Mouse (Mus musculus) hindbrain, embryonic 12.5 days (tissue): ENCODE measurements around the gene Selenov. TPM values are rescaled to one million over a fixed set of nuclear protein-coding genes. Genes with fewer than 3 reads are reported as not detected.
A peak's percentile ranks its signal among the peaks of the same experiment; 100 is the strongest.

ENCODE experiments used
- ATAC-seq: fragments of 200-750 bp; cut with Nextera tagmentation; 2 replicates; pipeline ENCODE4 v1.8.0; 2017; ENCODE audit warnings: moderate TSS enrichment; ENCODE audit not compliant: low FRiP score
- H3K27ac ChIP-seq: fragments of 300-500 bp; sonication (generic); 2 replicates; pipeline ENCODE4 v1.5.1; 2016; ENCODE audit warnings: mild to moderate bottlenecking
- H3K27me3 ChIP-seq: fragments of 300-500 bp; sonication (generic); 2 replicates; pipeline ENCODE4 v1.6.1; 2016; ENCODE audit warnings: mild to moderate bottlenecking
- H3K36me3 ChIP-seq: fragments of 300-500 bp; sonication (generic); 2 replicates; pipeline ENCODE4 v1.6.1; 2016; ENCODE audit warnings: mild to moderate bottlenecking
- H3K4me1 ChIP-seq: fragments of 300-500 bp; sonication (generic); 2 replicates; pipeline ENCODE4 v1.6.1; 2016
- H3K4me2 ChIP-seq: fragments of 300-500 bp; sonication (generic); replicated peaks from 2 replicates; pipeline ENCODE4 v1.6.1; 2016; ENCODE audit warnings: mild to moderate bottlenecking
- H3K4me3 ChIP-seq: fragments of 300-500 bp; sonication (generic); 2 replicates; pipeline ENCODE4 v1.5.1; 2016; ENCODE audit warnings: mild to moderate bottlenecking
- H3K9ac ChIP-seq: fragments of 300-500 bp; sonication (generic); 2 replicates; pipeline ENCODE4 v1.6.1; 2016; ENCODE audit warnings: mild to moderate bottlenecking, moderate library complexity
- H3K9me3 ChIP-seq: fragments of 300-500 bp; sonication (generic); replicated peaks from 2 replicates; pipeline ENCODE4 v1.6.1; 2016; ENCODE audit warnings: mild to moderate bottlenecking
- WGBS: fragments of 180-500 bp; shearing (Covaris S2); methylation state at CpG from one replicate; pipeline ENCODE4 v1.1.7; 2016; 5-methylcytosine and 5-hydroxymethylcytosine counted together
- polyA plus RNA-seq: library from polyadenylated mRNA; unstranded; fragments of >200 nt; fragmentation: Nextera tagmentation; extraction: Ambion mirVana; gene quantifications from 2 replicates; pipeline ENCODE4 v1.2.1, GENCODE M21; 2016

Selenov gene
- polyA plus RNA-seq, 1 experiment from 2014 or later = 0.34 TPM

- WGBS = 2% methylated on average over 43 of the region's 45 CpGs
- H3K36me3 ChIP-seq = peaks cover 54% of the 10 kb centered on the region
These were observed 21.0 kb upstream of the Selenov start, which contains the start of gene Timm50 for GRCm38 (mm10) chr7:28311926-28312543. TSS of gene Timm50 (minus strand) at chr7:28312072.

GRCm38 (mm10) chr7:28311151-28311925, 20.4 kb upstream of the Selenov start:
- ATAC-seq = peak; percentile 65; the same call in 1 of the 2 replicates
- peak overlapping the region; percentile 89 for H3K4me2 ChIP-seq
- H3K27ac ChIP-seq = peak overlapping the region; percentile 69
- H3K27me3 ChIP-seq = no peaks in the 10 kb centered on the region
- H3K36me3 ChIP-seq = peaks cover 54% of the 10 kb centered on the region
- peak overlapping the region; percentile 65 for H3K4me3 ChIP-seq
- peaks cover 24% of the 10 kb centered on the region for H3K4me1 ChIP-seq
- H3K9me3 ChIP-seq = no peaks in the 10 kb centered on the region
- H3K9ac ChIP-seq = peak overlapping the region; percentile 78
- 6% methylated on average over 35 of the region's 35 CpGs for WGBS

More at GRCm38 (mm10) chr7:28311926-28312543, 21.0 kb upstream of the Selenov start, which contains the start of gene Timm50:
- H3K27me3 ChIP-seq = no peaks in the 10 kb centered on the region
- peak within 1 kb of the TSS; percentile 69 for H3K27ac ChIP-seq
- peak; percentile 93 for ATAC-seq
- H3K4me2 ChIP-seq = peak within 1 kb of the TSS; percentile 89
- peak within 1 kb of the TSS; percentile 65 for H3K4me3 ChIP-seq
- H3K9me3 ChIP-seq = no peaks in the 10 kb centered on the region
- H3K4me1 ChIP-seq = peaks cover 24% of the 10 kb centered on the region
- H3K9ac ChIP-seq = peak within 1 kb of the TSS; percentile 78

- no peak overlapping the region; the same call in 1 of the 2 replicates for H3K4me3 ChIP-seq
- no peaks in the 10 kb centered on the region for H3K27me3 ChIP-seq
- peaks cover 24% of the 10 kb centered on the region for H3K4me1 ChIP-seq
- peak; percentile 21; the same call in 1 of the 2 replicates for ATAC-seq
- H3K4me2 ChIP-seq = peak overlapping the region; percentile 89; the same call in 1 of the 2 replicates
- no peak overlapping the region for H3K9ac ChIP-seq
- H3K27ac ChIP-seq = peak overlapping the region; percentile 58
- WGBS = 35% methylated on average over 9 of the region's 9 CpGs
- H3K9me3 ChIP-seq = no peaks in the 10 kb centered on the region
- H3K36me3 ChIP-seq = peaks cover 54% of the 10 kb centered on the region
These were observed 18.8 kb upstream of the Selenov start for GRCm38 (mm10) chr7:28309737-28310136.

GRCm38 (mm10) chr7:28306216-28306615, 15.2 kb upstream of the Selenov start:
- Histone ChIP-seq H3K36me3 (peaks cover 52% of the 10 kb centered on the region), H3K4me1 (peaks cover 38% of the 10 kb centered on the region), H3K4me3 (no peak overlapping the region), H3K4me2 (no peak overlapping the region), H3K9me3 (no peaks in the 10 kb centered on the region), H3K27ac (no peak overlapping the region), H3K27me3 (peaks cover 5% of the 10 kb centered on the region; the same call in 1 of the 2 replicates), H3K9ac (no peak overlapping the region)
- WGBS = 94% methylated on average over 8 of the region's 8 CpGs
- no peak for ATAC-seq

GRCm38 (mm10) chr7:28305641-28306040, 14.7 kb upstream of the Selenov start:
- peaks cover 10% of the 10 kb centered on the region; the same call in 1 of the 2 replicates for H3K27me3 ChIP-seq
- no peak overlapping the region for H3K9ac ChIP-seq
- peaks cover 52% of the 10 kb centered on the region for H3K36me3 ChIP-seq
- no peaks in the 10 kb centered on the region for H3K9me3 ChIP-seq
- H3K4me2 ChIP-seq = no peak overlapping the region
- no peak overlapping the region for H3K4me3 ChIP-seq
- no peak for ATAC-seq
- no peak overlapping the region for H3K27ac ChIP-seq
- WGBS = 88% methylated on average over 10 of the region's 10 CpGs
- peaks cover 37% of the 10 kb centered on the region for H3K4me1 ChIP-seq

GRCm38 (mm10) chr7:28301616-28302433, 10.8 kb upstream of the Selenov start, which contains the start of gene Dll3:
TSS of gene Dll3 (minus strand) at chr7:28302238.
- 1% methylated on average over 30 of the region's 30 CpGs for WGBS
- Histone ChIP-seq H3K9me3 (no peaks in the 10 kb centered on the region), H3K9ac (peak within 1 kb of the TSS; percentile 74), H3K4me2 (peak within 1 kb of the TSS; percentile 62), H3K4me3 (peak within 1 kb of the TSS; percentile 47), H3K27ac (peak within 1 kb of the TSS; percentile 89), H3K4me1 (peaks cover 33% of the 10 kb centered on the region), H3K36me3 (peaks cover 21% of the 10 kb centered on the region), H3K27me3 (peaks cover 28% of the 10 kb centered on the region)
- peak; percentile 79 for ATAC-seq

- ATAC-seq = peak; percentile 22; the same call in 1 of the 2 replicates
- no peaks in the 10 kb centered on the region for H3K9me3 ChIP-seq
- peak overlapping the region; percentile 31; the same call in 1 of the 2 replicates for H3K27ac ChIP-seq
- peaks cover 55% of the 10 kb centered on the region for H3K27me3 ChIP-seq
- H3K4me3 ChIP-seq = peak overlapping the region; percentile 25
- H3K4me2 ChIP-seq = peak overlapping the region; percentile 62
- 15% methylated on average over 43 of the region's 43 CpGs for WGBS
- no peaks in the 10 kb centered on the region for H3K36me3 ChIP-seq
- H3K9ac ChIP-seq = peak overlapping the region; percentile 24
- peaks cover 42% of the 10 kb centered on the region for H3K4me1 ChIP-seq
These were observed 8.0 kb upstream of the Selenov start for GRCm38 (mm10) chr7:28298837-28299625.

GRCm38 (mm10) chr7:28294481-28294880, 3.5 kb upstream of the Selenov start:
- H3K27me3 ChIP-seq = peaks cover 78% of the 10 kb centered on the region
- WGBS = 5% methylated on average over 62 of the region's 63 CpGs
- peak overlapping the region; percentile 86 for H3K4me2 ChIP-seq
- no peaks in the 10 kb centered on the region for H3K9me3 ChIP-seq
- H3K27ac ChIP-seq = no peak overlapping the region
- peak; percentile 18 for ATAC-seq
- peaks cover 33% of the 10 kb centered on the region for H3K4me1 ChIP-seq
- H3K4me3 ChIP-seq = peak overlapping the region; percentile 52
- no peaks in the 10 kb centered on the region for H3K36me3 ChIP-seq
- H3K9ac ChIP-seq = peak overlapping the region; percentile 70

- under 1% methylated on average over 16 of the region's 18 CpGs for WGBS
These were observed 821 bp downstream of the Selenov start for GRCm38 (mm10) chr7:28290165-28290564.

GRCm38 (mm10) chr7:28280630-28281029, 10.4 kb downstream of the Selenov start:
- no peaks in the 10 kb centered on the region for H3K36me3 ChIP-seq
- no peak overlapping the region for H3K4me2 ChIP-seq
- H3K27ac ChIP-seq = no peak overlapping the region
- no peaks in the 10 kb centered on the region for H3K9me3 ChIP-seq
- H3K4me3 ChIP-seq = no peak overlapping the region
- peaks cover 10% of the 10 kb centered on the region; the same call in 1 of the 2 replicates for H3K4me1 ChIP-seq
- ATAC-seq = no peak
- H3K27me3 ChIP-seq = no peaks in the 10 kb centered on the region
- 80% methylated on average over 7 of the region's 7 CpGs for WGBS
- no peak overlapping the region for H3K9ac ChIP-seq

More at GRCm38 (mm10) chr7:28290165-28290564, 821 bp downstream of the Selenov start:
- Histone ChIP-seq H3K4me3 (peak overlapping the region; percentile 27), H3K27me3 (peaks cover 70% of the 10 kb centered on the region), H3K27ac (no peak overlapping the region), H3K36me3 (no peaks in the 10 kb centered on the region), H3K9ac (peak overlapping the region; percentile 32; the same call in 1 of the 2 replicates), H3K4me2 (peak overlapping the region; percentile 51), H3K4me1 (peaks cover 29% of the 10 kb centered on the region), H3K9me3 (no peaks in the 10 kb centered on the region)
- peak; percentile 32 for ATAC-seq

- ATAC-seq = no peak
- peak overlapping the region; percentile 84; the same call in 1 of the 2 replicates for H3K27ac ChIP-seq
- peak overlapping the region; percentile 68 for H3K4me2 ChIP-seq
- no peaks in the 10 kb centered on the region for H3K27me3 ChIP-seq
- H3K36me3 ChIP-seq = peaks cover 1% of the 10 kb centered on the region
- H3K9me3 ChIP-seq = no peaks in the 10 kb centered on the region
- 90% methylated on average over 7 of the region's 7 CpGs for WGBS
- peak overlapping the region; percentile 51 for H3K4me3 ChIP-seq
- peak overlapping the region; percentile 86 for H3K9ac ChIP-seq
- H3K4me1 ChIP-seq = peaks cover 10% of the 10 kb centered on the region; the same call in 1 of the 2 replicates
These were observed 12.7 kb downstream of the Selenov start for GRCm38 (mm10) chr7:28278279-28278652.
